Mouse (Mus musculus): ENCODE measurements around the gene Tspan18. TPM values are rescaled to one million over a fixed set of nuclear protein-coding genes. Genes with fewer than 3 reads are reported as not detected.

Gene Tspan18
- 21.4 and 23.0 TPM in 2 replicates for polyA plus RNA-seq (2015; fragmentation: Nextera tagmentation; extraction: Ambion mirVana)

DNA sequence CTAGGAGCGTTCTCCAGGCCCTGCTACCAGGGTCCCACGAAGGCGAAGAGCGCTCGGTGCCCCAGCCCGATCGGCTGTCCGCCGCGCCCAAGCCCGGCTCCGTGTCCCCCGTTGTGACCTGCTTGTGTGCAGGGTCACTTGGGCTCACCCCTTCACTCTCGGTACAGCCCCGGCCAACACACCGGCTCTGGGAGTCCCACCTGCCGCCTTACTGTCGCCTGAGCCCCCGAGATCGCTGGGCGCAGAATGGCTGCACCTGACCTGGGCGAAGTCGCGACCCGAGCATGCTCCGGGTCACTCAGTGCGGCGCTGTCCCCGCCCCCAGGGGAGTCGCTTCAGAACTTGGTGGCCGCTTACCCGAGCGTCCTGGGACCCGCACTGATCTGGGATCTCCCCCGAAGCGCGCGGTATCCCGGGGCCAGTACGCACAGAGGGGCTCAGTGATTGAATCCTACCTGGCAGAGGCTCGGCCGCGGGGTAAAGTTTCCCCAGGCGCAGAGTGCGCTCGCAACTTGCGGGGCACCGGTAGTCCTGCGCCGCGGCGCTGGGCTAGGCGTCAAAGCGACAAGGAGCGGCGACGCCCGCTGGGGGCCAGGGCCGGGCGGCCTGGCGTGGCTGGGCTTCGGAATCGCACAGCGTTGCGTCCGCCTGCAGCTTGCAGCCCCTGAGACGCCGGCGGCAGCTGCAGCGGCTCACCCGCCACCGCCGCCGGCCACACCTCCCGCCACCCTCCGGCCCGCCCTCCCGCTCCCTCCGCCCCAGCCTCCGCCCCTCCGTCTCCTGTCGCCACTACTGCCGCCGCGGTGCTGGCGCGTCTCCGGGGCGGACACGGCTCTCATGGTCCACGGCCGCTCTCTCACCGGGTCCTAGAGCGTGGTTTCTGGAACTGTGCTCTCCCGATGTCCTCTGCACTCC lies at the start of gene Tspan18:
Gene Tspan18 (minus strand): TSS at position 689 of the 915 bp plus-strand sequence.
- H3K4me2 ChIP-seq (replicated peaks) = peak within 1 kb of the TSS; percentile 98
- WGBS = under 1% methylated on average over 84 of the region's 95 CpGs
- no peaks in the 10 kb centered on the region for H3K36me3 ChIP-seq
- peak within 1 kb of the TSS; percentile 80 for H3K9ac ChIP-seq
- H3K4me1 ChIP-seq (replicated peaks) = peaks cover 29% of the 10 kb centered on the region; the same call in 1 of the 2 replicates
- peak; percentile 92 for ATAC-seq
- H3K4me3 ChIP-seq (replicated peaks) = peak within 1 kb of the TSS; percentile 74
- H3K27me3 ChIP-seq (replicated peaks) = no peaks in the 10 kb centered on the region
- no peaks in the 10 kb centered on the region for H3K9me3 ChIP-seq
- peak within 1 kb of the TSS; percentile 77 for H3K27ac ChIP-seq

DNA sequence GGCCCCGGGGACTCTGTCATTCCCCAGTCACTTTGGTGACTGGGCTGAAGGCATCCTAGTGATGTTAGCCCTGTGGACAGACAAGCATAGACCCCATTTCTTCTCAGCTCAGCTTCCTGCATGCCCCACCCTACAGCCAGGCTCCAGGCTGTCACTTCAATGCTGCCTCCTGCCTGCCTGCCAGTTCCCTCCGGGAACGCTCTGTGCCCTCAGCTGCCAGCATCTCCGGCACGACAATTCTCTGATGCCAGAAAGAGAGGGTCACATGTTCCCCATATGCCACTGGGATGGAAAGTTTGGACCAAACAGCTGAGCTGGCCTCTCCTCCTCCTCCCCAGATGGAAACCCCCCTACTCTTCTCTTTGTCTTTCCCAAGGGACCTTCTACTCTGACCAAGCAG lies 49.5 kb upstream of the Tspan18 start:
- ATAC-seq = no peak
- Histone ChIP-seq H3K27me3 (replicated peaks) (no peaks in the 10 kb centered on the region), H3K4me3 (replicated peaks) (no peak overlapping the region), H3K36me3 (no peaks in the 10 kb centered on the region), H3K9ac (no peak overlapping the region), H3K9me3 (no peaks in the 10 kb centered on the region), H3K27ac (no peak overlapping the region), H3K4me1 (replicated peaks) (peaks cover 4% of the 10 kb centered on the region; the same call in 1 of the 2 replicates), H3K4me2 (replicated peaks) (no peak overlapping the region)
- WGBS = 80% methylated on average over 5 of the region's 5 CpGs

DNA sequence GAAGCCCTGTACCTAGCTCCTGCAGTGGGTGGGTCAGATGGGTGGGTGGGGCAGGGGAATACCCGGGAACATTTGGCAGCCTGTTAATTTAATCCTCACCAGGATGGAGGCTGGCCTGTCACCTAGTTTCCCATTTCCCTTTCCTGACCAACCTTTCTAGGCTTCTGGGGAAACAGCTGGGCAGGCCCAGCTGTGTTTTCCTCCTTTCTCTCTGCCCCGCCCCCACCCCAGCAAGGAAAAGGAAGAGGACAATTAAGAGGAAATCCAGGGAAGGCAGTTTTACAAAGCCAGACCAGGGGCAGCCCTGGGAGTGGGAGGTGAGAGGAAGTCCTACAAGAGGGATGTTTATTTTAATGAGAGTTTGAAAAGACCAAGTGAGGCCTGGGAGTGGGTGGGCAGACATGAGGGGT lies 46.4 kb upstream of the Tspan18 start:
- Histone ChIP-seq H3K4me2 (replicated peaks) (no peak overlapping the region), H3K27ac (no peak overlapping the region), H3K9ac (no peak overlapping the region), H3K36me3 (no peaks in the 10 kb centered on the region), H3K4me3 (replicated peaks) (no peak overlapping the region), H3K9me3 (no peaks in the 10 kb centered on the region), H3K27me3 (replicated peaks) (no peaks in the 10 kb centered on the region), H3K4me1 (replicated peaks) (peaks cover 8% of the 10 kb centered on the region)
- peak; percentile 41 for ATAC-seq
- 22% methylated on average over 2 of the region's 2 CpGs for WGBS

DNA sequence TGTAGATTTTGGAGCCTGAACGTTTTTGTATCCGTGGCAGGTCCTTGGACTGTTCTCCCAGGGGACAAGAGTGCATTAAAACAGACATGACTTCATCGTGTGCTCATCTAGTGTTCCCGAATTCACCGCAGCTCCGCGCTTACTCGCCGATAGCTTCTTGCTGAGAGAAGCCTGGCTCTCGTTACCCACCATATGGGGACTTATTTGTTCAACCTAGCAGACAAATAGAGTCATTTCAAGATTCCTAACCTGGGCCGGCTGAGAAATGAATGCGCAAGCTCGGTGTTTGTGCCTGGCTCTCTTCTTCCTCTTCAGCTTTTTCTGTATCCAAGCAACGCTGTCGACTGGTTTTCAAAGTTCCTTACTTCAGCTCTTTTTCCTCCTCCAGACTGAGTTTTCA lies 43.5 kb upstream of the Tspan18 start:
- no peak overlapping the region for H3K4me2 ChIP-seq (replicated peaks)
- no peaks in the 10 kb centered on the region; the same call in 1 of the 2 replicates for H3K9me3 ChIP-seq
- H3K36me3 ChIP-seq = no peaks in the 10 kb centered on the region
- H3K4me1 ChIP-seq (replicated peaks) = peaks cover 10% of the 10 kb centered on the region
- H3K9ac ChIP-seq = no peak overlapping the region
- H3K4me3 ChIP-seq (replicated peaks) = no peak overlapping the region
- H3K27me3 ChIP-seq (replicated peaks) = no peaks in the 10 kb centered on the region
- no peak for ATAC-seq
- 40% methylated on average over 15 of the region's 15 CpGs for WGBS
- no peak overlapping the region for H3K27ac ChIP-seq

DNA sequence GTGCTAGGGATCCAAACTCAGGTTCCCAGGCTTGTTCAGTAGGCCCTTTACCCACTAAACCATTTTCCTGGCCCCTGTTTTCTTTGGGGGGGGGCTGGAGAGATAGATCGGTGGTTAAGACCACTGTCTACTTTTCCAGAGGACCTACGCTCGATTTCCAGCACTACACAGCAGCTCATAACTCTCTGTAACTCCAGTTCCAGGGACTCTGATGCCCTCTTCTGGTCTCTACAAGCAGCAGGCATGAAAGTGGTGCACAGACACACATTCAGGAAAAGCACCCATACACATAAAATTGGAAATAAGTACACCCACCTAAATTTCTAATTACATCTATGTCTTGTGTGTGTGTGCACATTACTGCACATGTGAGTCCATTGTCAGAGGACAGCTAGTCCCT lies 42.9 kb upstream of the Tspan18 start:
- Histone ChIP-seq H3K4me3 (replicated peaks) (no peak overlapping the region), H3K9me3 (no peaks in the 10 kb centered on the region; the same call in 1 of the 2 replicates), H3K4me2 (replicated peaks) (no peak overlapping the region), H3K27ac (no peak overlapping the region), H3K9ac (no peak overlapping the region), H3K36me3 (no peaks in the 10 kb centered on the region), H3K4me1 (replicated peaks) (peaks cover 14% of the 10 kb centered on the region), H3K27me3 (replicated peaks) (no peaks in the 10 kb centered on the region)
- WGBS = 94% methylated on average over 3 of the region's 3 CpGs
- no peak for ATAC-seq

DNA sequence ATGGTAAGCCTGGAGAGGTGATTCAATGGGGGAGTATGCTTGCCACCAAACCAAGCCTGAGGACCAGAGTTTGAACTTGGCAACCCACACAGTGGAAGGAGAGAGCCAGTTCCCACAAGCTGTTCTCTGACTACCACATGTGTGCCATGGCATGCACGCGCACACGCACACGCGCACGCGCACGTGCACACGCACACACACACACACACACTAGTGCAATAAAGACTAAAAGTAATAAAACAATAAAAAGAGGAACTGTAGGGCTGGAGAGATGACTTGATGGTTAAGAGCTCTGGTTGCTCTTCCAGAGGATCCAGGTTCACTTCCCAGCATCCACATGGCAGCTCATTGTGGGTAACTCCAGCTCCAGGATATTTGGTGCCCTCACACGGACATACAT lies 38.6 kb upstream of the Tspan18 start:
- 81% methylated on average over 10 of the region's 10 CpGs for WGBS

DNA sequence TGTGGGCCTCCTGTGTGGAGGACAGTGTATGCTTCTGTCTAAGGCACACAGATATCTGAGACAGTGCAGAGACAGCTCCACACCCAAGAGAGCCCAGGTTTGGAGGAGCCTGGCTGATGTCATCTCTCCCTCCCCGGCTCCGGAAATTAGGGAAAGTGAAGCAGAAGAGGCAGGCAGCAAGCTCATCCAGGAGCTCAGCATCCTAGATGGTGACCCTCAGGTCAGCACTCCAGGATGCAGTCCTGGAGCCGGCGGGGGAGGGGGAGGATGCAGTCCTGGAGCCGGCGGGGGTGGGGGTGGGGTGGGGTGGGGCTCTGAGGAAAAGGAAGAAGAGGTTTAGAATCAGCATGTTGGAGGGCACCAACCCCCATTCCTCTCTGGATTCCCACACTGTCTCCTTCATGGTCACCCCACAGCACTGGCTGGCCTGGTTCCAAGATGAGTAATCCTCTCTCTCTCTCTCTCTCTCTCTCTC lies 37.8 kb upstream of the Tspan18 start:
- Histone ChIP-seq H3K27me3 (replicated peaks) (no peaks in the 10 kb centered on the region), H3K4me2 (replicated peaks) (no peak overlapping the region), H3K27ac (peak overlapping the region; percentile 27; the same call in 1 of the 2 replicates), H3K9me3 (no peaks in the 10 kb centered on the region; the same call in 1 of the 2 replicates), H3K36me3 (no peaks in the 10 kb centered on the region), H3K4me1 (replicated peaks) (peaks cover 15% of the 10 kb centered on the region), H3K4me3 (replicated peaks) (no peak overlapping the region), H3K9ac (no peak overlapping the region)
- ATAC-seq = peak; percentile 67; the same call in 1 of the 2 replicates
- 9% methylated on average over 6 of the region's 6 CpGs for WGBS

More for the DNA sequence above, 38.6 kb upstream of the Tspan18 start:
- H3K36me3 ChIP-seq = no peaks in the 10 kb centered on the region
- H3K4me3 ChIP-seq (replicated peaks) = no peak overlapping the region
- H3K9ac ChIP-seq = no peak overlapping the region
- H3K27ac ChIP-seq = no peak overlapping the region
- no peak overlapping the region for H3K4me2 ChIP-seq (replicated peaks)
- H3K27me3 ChIP-seq (replicated peaks) = no peaks in the 10 kb centered on the region
- H3K9me3 ChIP-seq = no peaks in the 10 kb centered on the region; the same call in 1 of the 2 replicates
- ATAC-seq = peak; percentile 54
- H3K4me1 ChIP-seq (replicated peaks) = peaks cover 15% of the 10 kb centered on the region

DNA sequence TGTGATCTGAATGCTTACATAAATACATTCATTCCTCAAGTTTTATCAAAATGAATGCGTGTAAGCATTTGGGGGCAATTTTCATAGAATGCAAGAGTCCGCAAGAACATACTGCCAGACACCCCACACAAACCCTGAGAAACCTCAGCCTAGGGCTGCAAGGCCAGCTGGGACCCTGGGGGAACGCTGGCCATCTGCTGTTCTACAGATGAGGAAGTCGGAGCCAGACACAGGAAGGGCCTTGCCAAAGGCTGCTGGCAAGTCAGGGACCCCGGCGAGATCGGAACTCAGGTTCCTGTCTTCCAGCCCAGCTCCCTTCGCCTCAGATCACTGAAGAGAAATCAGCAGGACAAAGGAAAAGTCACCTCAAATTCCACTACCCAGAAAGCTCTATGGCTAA lies 34.6 kb upstream of the Tspan18 start:
- peaks cover 15% of the 10 kb centered on the region for H3K4me1 ChIP-seq (replicated peaks)
- no peaks in the 10 kb centered on the region for H3K9me3 ChIP-seq
- H3K27ac ChIP-seq = no peak overlapping the region
- WGBS = 56% methylated on average over 8 of the region's 8 CpGs
- no peak overlapping the region for H3K4me3 ChIP-seq (replicated peaks)
- H3K27me3 ChIP-seq (replicated peaks) = no peaks in the 10 kb centered on the region
- no peak overlapping the region for H3K4me2 ChIP-seq (replicated peaks)
- H3K36me3 ChIP-seq = no peaks in the 10 kb centered on the region
- ATAC-seq = no peak
- H3K9ac ChIP-seq = no peak overlapping the region

DNA sequence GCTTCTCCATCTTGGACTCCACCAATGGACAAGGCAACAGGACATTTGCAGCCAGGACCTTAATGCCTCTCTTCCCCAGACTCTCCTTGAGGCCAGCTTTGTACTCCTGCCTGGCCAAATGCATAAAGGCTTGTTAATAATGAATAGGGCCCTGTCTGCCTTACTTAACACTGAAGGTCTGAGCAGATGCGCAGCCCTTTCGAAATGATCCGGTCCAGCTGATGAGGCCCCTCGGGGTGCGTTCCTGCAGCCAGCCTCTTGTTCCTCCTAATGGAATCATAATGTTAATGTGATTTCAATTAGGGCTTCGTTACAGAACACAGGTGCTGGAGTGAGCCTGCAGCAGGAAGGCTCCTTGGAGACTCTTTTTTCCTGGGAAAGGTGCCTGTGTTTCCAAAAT lies 33.7 kb upstream of the Tspan18 start:
- Histone ChIP-seq H3K9me3 (no peaks in the 10 kb centered on the region), H3K36me3 (no peaks in the 10 kb centered on the region), H3K9ac (no peak overlapping the region), H3K4me2 (replicated peaks) (no peak overlapping the region), H3K27ac (no peak overlapping the region), H3K27me3 (replicated peaks) (no peaks in the 10 kb centered on the region), H3K4me3 (replicated peaks) (no peak overlapping the region), H3K4me1 (replicated peaks) (peaks cover 14% of the 10 kb centered on the region)
- 63% methylated on average over 6 of the region's 6 CpGs for WGBS
- no peak for ATAC-seq

DNA sequence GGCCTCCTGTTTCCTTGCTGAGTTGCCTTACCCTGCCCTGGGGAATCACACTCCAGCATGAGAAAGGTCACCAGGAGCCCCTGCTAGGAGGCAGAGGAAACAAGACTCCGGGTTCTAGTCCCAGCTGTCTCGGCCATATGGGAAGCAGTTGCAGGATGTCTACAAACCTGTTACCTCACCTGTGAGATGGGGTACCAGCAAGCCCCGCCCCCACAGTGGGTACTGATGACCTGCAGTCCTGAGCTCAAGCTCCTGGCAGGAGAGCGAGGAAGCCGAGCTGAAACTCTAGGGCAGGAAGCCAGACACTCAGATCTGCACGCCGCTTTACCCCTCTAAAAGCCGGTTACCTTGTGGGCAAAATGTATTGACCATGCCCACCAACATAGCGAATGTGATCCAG lies 31.1 kb upstream of the Tspan18 start:
- peaks cover 11% of the 10 kb centered on the region; the same call in 1 of the 2 replicates for H3K4me1 ChIP-seq (replicated peaks)
- no peaks in the 10 kb centered on the region for H3K27me3 ChIP-seq (replicated peaks)
- no peaks in the 10 kb centered on the region for H3K9me3 ChIP-seq
- 73% methylated on average over 9 of the region's 9 CpGs for WGBS
- H3K9ac ChIP-seq = no peak overlapping the region
- H3K27ac ChIP-seq = no peak overlapping the region
- no peaks in the 10 kb centered on the region for H3K36me3 ChIP-seq
- no peak overlapping the region for H3K4me3 ChIP-seq (replicated peaks)
- H3K4me2 ChIP-seq (replicated peaks) = no peak overlapping the region
- no peak for ATAC-seq

DNA sequence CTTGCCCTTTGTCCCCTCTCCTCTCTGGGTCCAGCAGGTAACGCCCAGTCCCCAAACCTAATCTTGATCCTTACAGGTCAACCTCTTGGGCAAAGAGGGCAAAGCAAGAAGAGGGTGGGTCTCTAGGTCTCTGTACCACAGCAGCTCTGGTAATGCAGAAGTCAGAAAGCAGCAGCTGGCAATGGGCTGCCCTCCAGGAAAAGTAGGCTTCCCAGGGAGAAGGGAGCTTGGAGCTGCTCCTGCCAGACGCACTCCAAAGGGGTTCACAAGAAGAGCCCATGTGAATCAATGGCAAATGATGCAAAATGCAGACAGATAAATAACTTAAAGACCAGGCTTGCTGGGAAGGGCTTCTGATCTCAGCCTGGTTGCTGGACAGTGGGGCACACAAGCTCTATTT lies 30.6 kb upstream of the Tspan18 start:
- H3K9ac ChIP-seq = no peak overlapping the region
- no peak overlapping the region for H3K4me3 ChIP-seq (replicated peaks)
- H3K9me3 ChIP-seq = no peaks in the 10 kb centered on the region
- WGBS = 65% methylated on average over 2 of the region's 2 CpGs
- no peaks in the 10 kb centered on the region for H3K36me3 ChIP-seq
- ATAC-seq = no peak
- peaks cover 11% of the 10 kb centered on the region; the same call in 1 of the 2 replicates for H3K4me1 ChIP-seq (replicated peaks)
- H3K27me3 ChIP-seq (replicated peaks) = no peaks in the 10 kb centered on the region
- H3K27ac ChIP-seq = no peak overlapping the region
- H3K4me2 ChIP-seq (replicated peaks) = no peak overlapping the region

DNA sequence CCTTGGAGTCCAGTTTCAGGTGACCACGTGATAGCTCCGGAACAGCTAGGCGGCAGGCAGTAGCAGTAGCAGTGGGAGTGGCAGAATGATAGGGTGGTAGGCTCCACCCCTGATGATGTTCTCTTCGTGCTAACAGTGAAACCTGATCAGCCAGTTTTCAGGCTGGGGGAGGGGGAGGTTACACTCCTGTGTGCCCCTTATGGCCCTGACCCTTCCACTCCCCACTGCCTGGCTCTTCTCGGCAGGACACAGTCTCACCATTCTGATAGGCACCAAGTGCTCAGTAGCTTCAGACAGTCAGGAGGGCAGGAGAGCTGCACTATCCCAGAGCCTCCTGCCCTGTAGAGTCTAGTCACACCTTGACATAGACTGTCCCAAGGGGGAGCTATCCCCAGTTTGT lies 27.1 kb upstream of the Tspan18 start:
- no peaks in the 10 kb centered on the region for H3K27me3 ChIP-seq (replicated peaks)
- WGBS = 17% methylated on average over 5 of the region's 5 CpGs
- H3K27ac ChIP-seq = no peak overlapping the region
- peak; percentile 77 for ATAC-seq
- H3K4me3 ChIP-seq (replicated peaks) = no peak overlapping the region
- no peak overlapping the region for H3K4me2 ChIP-seq (replicated peaks)
- H3K36me3 ChIP-seq = no peaks in the 10 kb centered on the region
- H3K4me1 ChIP-seq (replicated peaks) = 0 out of 2 replicates have a peak, but pooled peaks cover 8% of the 10 kb centered on the region
- H3K9ac ChIP-seq = no peak overlapping the region
- no peaks in the 10 kb centered on the region for H3K9me3 ChIP-seq
